Mouse (Mus musculus) embryonic facial prominence, embryonic 13.5 days (tissue): ENCODE results near the gene Rabep2. TPM values are rescaled to one million over a fixed set of nuclear protein-coding genes. Genes with fewer than 3 reads are reported as not detected.
"Not testable (repeated sequence)": the region's sequence is repeated elsewhere in the genome, so short reads cannot be mapped to it uniquely, and the experiment has no call there.

Experiments used
- ATAC-seq: fragments of 200-750 bp; cut with Nextera tagmentation; 2 replicates; pipeline ENCODE4 v1.8.0; 2017; ENCODE audit warnings: low read depth; ENCODE audit not compliant: insufficient number of reproducible peaks, insufficient read depth, low FRiP score, low TSS enrichment
- H3K27ac ChIP-seq: fragments of 300-500 bp; sonication (generic); 2 replicates; pipeline ENCODE4 v1.5.1; 2015; ENCODE audit warnings: moderate library complexity, mild to moderate bottlenecking, inconsistent platforms
- H3K27me3 ChIP-seq: fragments of 300-500 bp; sonication (generic); 2 replicates; pipeline ENCODE4 v1.6.1; 2015; ENCODE audit warnings: mild to moderate bottlenecking, inconsistent platforms
- H3K36me3 ChIP-seq: fragments of 300-500 bp; sonication (generic); 2 replicates; pipeline ENCODE4 v1.6.1; 2015; ENCODE audit warnings: mild to moderate bottlenecking, inconsistent platforms
- H3K4me1 ChIP-seq: fragments of 300-500 bp; sonication (generic); 2 replicates; pipeline ENCODE4 v1.6.1; 2015; ENCODE audit warnings: inconsistent platforms
- H3K4me2 ChIP-seq: fragments of 300-500 bp; sonication (generic); 2 replicates; pipeline ENCODE4 v1.6.1; 2015; ENCODE audit warnings: moderate library complexity, mild to moderate bottlenecking, inconsistent platforms
- H3K4me3 ChIP-seq: fragments of 300-500 bp; sonication (generic); 2 replicates; pipeline ENCODE4 v1.5.1; 2015; ENCODE audit warnings: mild to moderate bottlenecking, inconsistent platforms
- H3K9ac ChIP-seq: fragments of 300-500 bp; sonication (generic); 2 replicates; pipeline ENCODE4 v1.6.1; 2015; ENCODE audit warnings: mild to moderate bottlenecking, inconsistent platforms
- H3K9me3 ChIP-seq: fragments of 300-500 bp; sonication (generic); 2 replicates; pipeline ENCODE4 v1.6.1; 2016; ENCODE audit warnings: inconsistent platforms
- WGBS: fragments of 180-500 bp; shearing (Covaris S2); methylation state at CpG from one replicate; pipeline ENCODE4 v1.1.7; 2015; ENCODE audit warnings: mixed read lengths; 5-methylcytosine and 5-hydroxymethylcytosine counted together
- polyA plus RNA-seq: library from polyadenylated mRNA; unstranded; fragments of >200 nt; fragmentation: Nextera tagmentation; extraction: Ambion mirVana; gene quantifications from 2 replicates; pipeline ENCODE4 v1.2.1, GENCODE M21; 2015

The Rabep2 gene
- 30.8 and 34.0 TPM in 2 replicates for polyA plus RNA-seq

GRCm38 (mm10) chr7:126428631-126429502, at the start of gene Rabep2:
Rabep2 (plus strand) TSS chr7:126428759.
- H3K27me3 ChIP-seq: no peaks in the 10 kb centered on the region
- peaks cover 18% of the 10 kb centered on the region; the same call in 1 of the 2 replicates for H3K36me3 ChIP-seq
- H3K9me3 ChIP-seq: no peaks in the 10 kb centered on the region
- under 1% methylated on average over 82 of the region's 82 CpGs for WGBS
- H3K9ac ChIP-seq: peak within 1 kb of the TSS; percentile 91
- peak; percentile 87 for ATAC-seq
- H3K4me1 ChIP-seq: peaks cover 17% of the 10 kb centered on the region
- H3K4me2 ChIP-seq: peak within 1 kb of the TSS; percentile 80
- peak within 1 kb of the TSS; percentile 62 for H3K4me3 ChIP-seq
- peak within 1 kb of the TSS; percentile 96 for H3K27ac ChIP-seq

- Histone ChIP-seq H3K4me3 (no peak overlapping the region), H3K27me3 (no peaks in the 10 kb centered on the region), H3K9me3 (no peaks in the 10 kb centered on the region), H3K9ac (no peak overlapping the region), H3K4me2 (no peak overlapping the region), H3K4me1 (no peaks in the 10 kb centered on the region), H3K27ac (no peak overlapping the region), H3K36me3 (peaks cover 33% of the 10 kb centered on the region)
- no peak for ATAC-seq
- WGBS: 84% methylated on average over 5 of the region's 5 CpGs
These were observed 45.0 kb upstream of the Rabep2 start for GRCm38 (mm10) chr7:126383565-126383964.

- Histone ChIP-seq H3K9me3 (no peaks in the 10 kb centered on the region), H3K4me3 (no peak overlapping the region), H3K4me1 (no peaks in the 10 kb centered on the region), H3K4me2 (no peak overlapping the region), H3K9ac (no peak overlapping the region), H3K27ac (no peak overlapping the region), H3K27me3 (no peaks in the 10 kb centered on the region), H3K36me3 (peaks cover 58% of the 10 kb centered on the region)
- no peak for ATAC-seq
- 100% methylated on average over 1 of the region's 1 CpGs for WGBS
These were observed 40.4 kb upstream of the Rabep2 start for GRCm38 (mm10) chr7:126388185-126388584.

- peaks cover 11% of the 10 kb centered on the region; the same call in 1 of the 2 replicates for H3K4me1 ChIP-seq
- not testable (repeated sequence) for ATAC-seq, H3K4me2 ChIP-seq, H3K27ac ChIP-seq, H3K4me3 ChIP-seq, H3K9ac ChIP-seq, H3K27me3 ChIP-seq, H3K9me3 ChIP-seq
- H3K36me3 ChIP-seq: peaks cover 41% of the 10 kb centered on the region
- WGBS: 88% methylated on average over 7 of the region's 7 CpGs
These were observed 36.3 kb upstream of the Rabep2 start for GRCm38 (mm10) chr7:126392086-126392884.

- peak within 1 kb of the TSS; percentile 92 for H3K4me3 ChIP-seq
- H3K4me2 ChIP-seq: peak within 1 kb of the TSS; percentile 85
- peaks cover 7% of the 10 kb centered on the region for H3K36me3 ChIP-seq
- no peaks in the 10 kb centered on the region for H3K27me3 ChIP-seq
- WGBS: under 1% methylated on average over 59 of the region's 59 CpGs
- H3K27ac ChIP-seq: no peak within 1 kb of the TSS
- H3K4me1 ChIP-seq: peaks cover 13% of the 10 kb centered on the region; the same call in 1 of the 2 replicates
- peak; percentile 100 for ATAC-seq
- no peaks in the 10 kb centered on the region for H3K9me3 ChIP-seq
- peak within 1 kb of the TSS; percentile 89 for H3K9ac ChIP-seq
These were observed 32.0 kb upstream of the Rabep2 start, which contains the start of gene Nfatc2ip for GRCm38 (mm10) chr7:126396298-126397119. Nfatc2ip (minus strand) TSS chr7:126396737.

GRCm38 (mm10) chr7:126397221-126397620, 31.3 kb upstream of the Rabep2 start:
- no peak overlapping the region for H3K27ac ChIP-seq
- no peak for ATAC-seq
- peak overlapping the region; percentile 92 for H3K4me3 ChIP-seq
- H3K9ac ChIP-seq: no peak overlapping the region
- H3K9me3 ChIP-seq: no peaks in the 10 kb centered on the region
- H3K4me2 ChIP-seq: peak overlapping the region; percentile 51
- H3K27me3 ChIP-seq: no peaks in the 10 kb centered on the region
- 0 out of 2 replicates have a peak, but pooled peaks cover 4% of the 10 kb centered on the region for H3K36me3 ChIP-seq
- peaks cover 13% of the 10 kb centered on the region; the same call in 1 of the 2 replicates for H3K4me1 ChIP-seq
- WGBS: 60% methylated on average over 6 of the region's 6 CpGs

GRCm38 (mm10) chr7:126397822-126398221, 30.7 kb upstream of the Rabep2 start:
- Histone ChIP-seq H3K27me3 (no peaks in the 10 kb centered on the region), H3K9me3 (no peaks in the 10 kb centered on the region), H3K9ac (no peak overlapping the region), H3K27ac (no peak overlapping the region), H3K4me1 (peaks cover 13% of the 10 kb centered on the region; the same call in 1 of the 2 replicates), H3K4me3 (no peak overlapping the region), H3K36me3 (0 out of 2 replicates have a peak, but pooled peaks cover 4% of the 10 kb centered on the region), H3K4me2 (no peak overlapping the region)
- 96% methylated on average over 4 of the region's 4 CpGs for WGBS
- ATAC-seq: no peak

- Histone ChIP-seq H3K4me3 (no peak overlapping the region), H3K4me2 (no peak overlapping the region), H3K27me3 (no peaks in the 10 kb centered on the region), H3K9me3 (no peaks in the 10 kb centered on the region), H3K4me1 (peaks cover 13% of the 10 kb centered on the region; the same call in 1 of the 2 replicates), H3K36me3 (no peaks in the 10 kb centered on the region), H3K27ac (no peak overlapping the region), H3K9ac (no peak overlapping the region)
- ATAC-seq: no peak
- 6% methylated on average over 5 of the region's 5 CpGs for WGBS
These were observed 29.0 kb upstream of the Rabep2 start for GRCm38 (mm10) chr7:126399548-126399947.

- H3K4me1 ChIP-seq, H3K9me3 ChIP-seq, H3K36me3 ChIP-seq, H3K27me3 ChIP-seq, ATAC-seq, H3K27ac ChIP-seq, H3K4me3 ChIP-seq, H3K9ac ChIP-seq, H3K4me2 ChIP-seq: not testable (repeated sequence)
- 78% methylated on average over 8 of the region's 8 CpGs for WGBS
These were observed 26.0 kb upstream of the Rabep2 start for GRCm38 (mm10) chr7:126402518-126402917.

GRCm38 (mm10) chr7:126408686-126409085, 19.9 kb upstream of the Rabep2 start:
- ATAC-seq: no peak
- Histone ChIP-seq H3K9ac (no peak overlapping the region), H3K9me3 (no peaks in the 10 kb centered on the region), H3K4me1 (no peaks in the 10 kb centered on the region), H3K4me3 (no peak overlapping the region), H3K27me3 (0 out of 2 replicates have a peak, but pooled peaks cover 5% of the 10 kb centered on the region), H3K4me2 (no peak overlapping the region), H3K36me3 (no peaks in the 10 kb centered on the region), H3K27ac (no peak overlapping the region)
- WGBS: 70% methylated on average over 2 of the region's 2 CpGs

GRCm38 (mm10) chr7:126411061-126411460, 17.5 kb upstream of the Rabep2 start:
- WGBS: 87% methylated on average over 4 of the region's 4 CpGs
- no peak overlapping the region for H3K4me3 ChIP-seq
- ATAC-seq: no peak
- H3K4me1 ChIP-seq: no peaks in the 10 kb centered on the region
- no peak overlapping the region for H3K4me2 ChIP-seq
- 0 out of 2 replicates have a peak, but pooled peaks cover 5% of the 10 kb centered on the region for H3K27me3 ChIP-seq
- no peak overlapping the region for H3K27ac ChIP-seq
- no peak overlapping the region for H3K9ac ChIP-seq
- H3K36me3 ChIP-seq: no peaks in the 10 kb centered on the region
- H3K9me3 ChIP-seq: no peaks in the 10 kb centered on the region
